Mouse (Mus musculus): ENCODE results near the gene Rnf216. TPM values are rescaled to one million over a fixed set of nuclear protein-coding genes. Genes with fewer than 3 reads are reported as not detected.

The Rnf216 gene
- polyA plus RNA-seq, 1 experiment, result 28.5 TPM

DNA sequence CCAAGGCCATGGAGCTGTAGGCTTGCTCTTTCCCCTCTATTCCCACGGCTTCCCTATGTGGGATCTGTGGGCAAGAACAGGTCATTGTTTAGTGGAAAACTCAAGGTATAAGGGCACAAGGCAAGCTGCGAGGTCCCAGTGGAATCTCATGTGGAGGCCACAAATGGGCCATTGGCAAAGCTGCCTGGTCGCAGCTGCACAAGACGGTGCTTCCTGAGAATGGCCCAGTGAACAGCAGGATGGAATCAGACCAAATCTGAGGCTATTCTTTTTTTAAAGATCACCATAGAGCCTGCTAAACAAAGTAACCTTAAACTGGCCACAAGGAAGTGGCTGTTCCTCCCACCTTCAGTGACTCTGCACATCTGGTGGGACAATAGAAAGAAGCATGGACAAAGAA lies 77.5 kb downstream of the Rnf216 start:
- H3K27ac ChIP-seq (ENCODE audit: control insufficient read depth, insufficient read depth, low read depth, low read length, poor library complexity), result no peak overlapping the region
- TF ChIP-seq POLR2A (IDR thresholded peaks at IDR 0.05; ENCODE audit: borderline replicate concordance, control insufficient read depth, low read depth, low read length), result no peak
- TF ChIP-seq CTCF (IDR thresholded peaks at IDR 0.05; ENCODE audit: control insufficient read depth, insufficient read depth, low read length), result no peak
- H3K4me3 ChIP-seq (replicated peaks; ENCODE audit: control insufficient read depth, low read depth, low read length), result no peak overlapping the region
- H3K4me1 ChIP-seq (ENCODE audit: control insufficient read depth, insufficient read depth, low read length), result peaks cover 1% of the 10 kb centered on the region; the same call in 1 of the 2 replicates
- WGBS, result 84% methylated on average over 4 of the region's 4 CpGs

DNA sequence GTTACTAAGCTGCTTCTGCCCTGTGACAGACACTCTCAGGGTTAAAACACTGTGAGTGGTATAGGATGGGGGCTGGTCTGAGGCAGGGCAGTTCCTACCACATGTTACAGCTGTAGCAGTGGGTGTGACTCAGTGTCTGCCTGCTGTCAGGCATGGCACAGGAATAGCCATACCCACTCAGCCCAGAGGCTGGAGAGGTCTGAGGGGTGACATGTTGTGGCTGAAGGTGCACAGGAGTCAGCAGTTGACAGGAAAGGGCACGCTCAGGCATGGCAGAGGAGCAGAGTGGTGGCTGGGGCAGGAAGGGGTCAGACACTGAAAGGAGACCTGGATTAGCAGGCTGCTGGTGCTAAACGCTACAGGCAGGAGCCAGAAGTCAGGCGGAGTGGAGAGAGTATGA lies 78.7 kb downstream of the Rnf216 start:
- no peak overlapping the region for H3K27ac ChIP-seq (ENCODE audit: control insufficient read depth, insufficient read depth, low read depth, low read length, poor library complexity)
- WGBS, result 87% methylated on average over 3 of the region's 3 CpGs
- TF ChIP-seq POLR2A (IDR thresholded peaks at IDR 0.05; ENCODE audit: borderline replicate concordance, control insufficient read depth, low read depth, low read length) (no peak), CTCF (IDR thresholded peaks at IDR 0.05; ENCODE audit: control insufficient read depth, insufficient read depth, low read length) (no peak)

DNA sequence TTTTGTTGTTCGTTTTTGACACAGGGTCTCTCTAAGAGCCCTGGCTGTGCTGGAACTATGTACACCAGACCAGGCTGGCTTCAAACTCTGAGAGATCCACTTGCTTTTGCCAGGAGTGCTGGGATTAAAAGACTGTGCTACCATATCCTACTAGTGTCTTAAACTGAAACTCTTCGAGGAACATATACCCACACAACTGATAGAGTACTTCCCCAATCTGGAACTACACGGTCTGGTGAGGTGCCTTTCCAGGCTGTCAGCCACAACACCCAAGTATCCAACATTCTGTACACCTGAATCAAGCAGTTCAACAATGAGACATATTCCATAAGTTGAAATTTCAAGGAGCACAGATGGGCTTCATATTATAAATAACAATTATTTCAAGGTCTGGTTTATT lies 79.5 kb downstream of the Rnf216 start:
- Histone ChIP-seq H3K27ac (ENCODE audit: control insufficient read depth, insufficient read depth, low read depth, low read length, poor library complexity) (no peak overlapping the region), H3K4me3 (replicated peaks; ENCODE audit: control insufficient read depth, low read depth, low read length) (no peak overlapping the region), H3K4me1 (ENCODE audit: control insufficient read depth, insufficient read depth, low read length) (peaks cover 1% of the 10 kb centered on the region; the same call in 1 of the 2 replicates)
- no peak for TF ChIP-seq POLR2A (IDR thresholded peaks at IDR 0.05; ENCODE audit: borderline replicate concordance, control insufficient read depth, low read depth, low read length)
- WGBS, result 29% methylated on average over 3 of the region's 3 CpGs

More for the DNA sequence above, 78.7 kb downstream of the Rnf216 start:
- Histone ChIP-seq H3K4me3 (replicated peaks; ENCODE audit: control insufficient read depth, low read depth, low read length) (no peak overlapping the region), H3K4me1 (ENCODE audit: control insufficient read depth, insufficient read depth, low read length) (peaks cover 1% of the 10 kb centered on the region; the same call in 1 of the 2 replicates)

DNA sequence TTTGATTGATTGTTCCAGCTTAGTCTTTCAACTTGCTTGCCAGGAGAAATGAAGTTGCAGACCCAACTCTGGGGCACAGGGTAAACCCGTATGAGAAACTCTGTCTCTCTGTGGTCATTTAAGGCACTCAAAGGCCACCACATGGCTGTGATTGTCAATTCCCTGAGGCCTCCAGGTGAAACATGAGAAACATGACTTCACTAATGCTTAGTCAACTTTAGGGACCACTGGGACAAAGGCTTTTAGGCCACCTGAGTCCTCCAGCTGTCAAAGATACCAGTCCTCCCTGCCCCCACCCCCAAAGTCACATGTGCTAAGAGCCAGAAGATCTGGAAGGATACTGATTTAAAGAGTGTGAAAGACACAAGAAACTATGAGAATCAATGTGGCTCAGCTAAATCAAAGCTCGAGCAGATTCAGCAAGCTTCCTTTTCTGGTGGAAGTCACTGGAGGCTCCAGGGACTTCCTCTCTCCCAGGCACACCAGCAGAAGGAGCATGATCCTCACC lies 80.1 kb downstream of the Rnf216 start:
- no peak overlapping the region for H3K27ac ChIP-seq (ENCODE audit: control insufficient read depth, insufficient read depth, low read depth, low read length, poor library complexity)
- 50% methylated on average over 2 of the region's 2 CpGs for WGBS

DNA sequence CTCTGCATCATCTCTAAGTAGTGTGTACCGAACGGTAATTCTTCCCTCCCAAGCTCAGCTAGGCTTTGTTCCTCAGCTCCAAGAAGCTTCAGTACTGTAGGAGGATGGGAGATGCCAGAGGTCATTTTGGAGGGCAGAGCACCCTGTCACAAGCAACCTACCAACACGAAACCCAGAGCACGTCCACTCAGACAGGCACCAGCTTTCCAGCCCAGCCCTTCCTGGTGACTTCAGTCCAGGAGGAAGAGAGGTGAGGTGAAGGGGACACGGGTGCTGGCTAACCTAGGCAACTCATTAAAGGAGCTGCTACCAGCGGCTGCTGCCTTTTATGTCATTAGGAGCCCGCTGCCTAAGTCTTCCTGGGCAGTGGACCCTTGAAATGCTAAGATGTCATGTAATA lies 81.1 kb downstream of the Rnf216 start:
- 90% methylated on average over 7 of the region's 7 CpGs for WGBS
- H3K4me3 ChIP-seq (replicated peaks; ENCODE audit: control insufficient read depth, low read depth, low read length), result no peak overlapping the region
- peaks cover 1% of the 10 kb centered on the region; the same call in 1 of the 2 replicates for H3K4me1 ChIP-seq (ENCODE audit: control insufficient read depth, insufficient read depth, low read length)
- H3K27ac ChIP-seq (ENCODE audit: control insufficient read depth, insufficient read depth, low read depth, low read length, poor library complexity), result no peak overlapping the region
- no peak for TF ChIP-seq POLR2A (IDR thresholded peaks at IDR 0.05; ENCODE audit: borderline replicate concordance, control insufficient read depth, low read depth, low read length)

More for the DNA sequence above, 80.1 kb downstream of the Rnf216 start:
- peaks cover 1% of the 10 kb centered on the region; the same call in 1 of the 2 replicates for H3K4me1 ChIP-seq (ENCODE audit: control insufficient read depth, insufficient read depth, low read length)
- no peak overlapping the region for H3K4me3 ChIP-seq (replicated peaks; ENCODE audit: control insufficient read depth, low read depth, low read length)
- no peak for TF ChIP-seq POLR2A (IDR thresholded peaks at IDR 0.05; ENCODE audit: borderline replicate concordance, control insufficient read depth, low read depth, low read length)
- no peak for TF ChIP-seq CTCF (IDR thresholded peaks at IDR 0.05; ENCODE audit: control insufficient read depth, insufficient read depth, low read length)

DNA sequence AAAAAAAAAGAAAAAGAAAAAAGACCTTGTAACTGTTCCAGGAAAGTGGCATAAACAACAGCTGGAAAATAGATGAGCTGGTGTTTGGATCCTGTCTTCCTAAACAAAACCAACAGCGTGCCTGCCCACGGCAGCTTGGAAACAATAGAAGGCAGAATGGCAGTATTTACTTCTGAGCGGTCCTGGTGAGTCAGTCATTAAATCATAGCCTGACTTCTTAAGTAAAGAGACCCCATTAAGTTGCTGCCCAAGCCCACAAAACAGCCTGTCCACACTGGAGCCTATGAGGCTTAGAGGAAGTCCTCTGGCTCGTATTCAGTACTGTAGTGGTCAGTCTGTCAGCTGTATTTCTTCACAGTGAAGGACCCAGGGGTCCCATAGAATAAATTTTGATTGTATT lies 81.6 kb downstream of the Rnf216 start:
- TF ChIP-seq POLR2A (IDR thresholded peaks at IDR 0.05; ENCODE audit: borderline replicate concordance, control insufficient read depth, low read depth, low read length), result no peak
- no peak for TF ChIP-seq CTCF (IDR thresholded peaks at IDR 0.05; ENCODE audit: control insufficient read depth, insufficient read depth, low read length)
- Histone ChIP-seq H3K27ac (ENCODE audit: control insufficient read depth, insufficient read depth, low read depth, low read length, poor library complexity) (no peak overlapping the region), H3K4me1 (ENCODE audit: control insufficient read depth, insufficient read depth, low read length) (peaks cover 1% of the 10 kb centered on the region; the same call in 1 of the 2 replicates), H3K4me3 (replicated peaks; ENCODE audit: control insufficient read depth, low read depth, low read length) (no peak overlapping the region)
- WGBS, result 92% methylated on average over 4 of the region's 4 CpGs

DNA sequence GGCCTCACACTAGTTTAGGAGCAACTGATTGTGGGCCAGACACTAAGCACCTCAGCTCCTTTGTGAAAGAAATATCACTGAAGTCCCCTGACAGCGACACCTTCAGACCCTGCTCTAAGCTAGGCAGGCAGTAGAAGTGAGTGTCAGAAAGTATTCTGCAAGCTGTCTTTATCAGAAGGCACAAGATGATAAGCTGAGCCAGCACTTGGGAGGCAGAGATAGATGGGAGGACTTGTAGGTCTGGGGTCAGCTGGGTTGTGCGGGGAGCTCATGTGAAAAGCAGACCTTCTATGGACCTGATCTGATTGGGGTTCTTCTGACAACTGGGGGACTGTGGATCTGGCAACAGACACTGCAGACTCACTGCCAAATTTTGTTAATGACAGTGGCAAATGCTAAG lies 88.9 kb downstream of the Rnf216 start:
- TF ChIP-seq POLR2A (IDR thresholded peaks at IDR 0.05; ENCODE audit: borderline replicate concordance, control insufficient read depth, low read depth, low read length) (no peak), CTCF (IDR thresholded peaks at IDR 0.05; ENCODE audit: control insufficient read depth, insufficient read depth, low read length) (no peak)
- 72% methylated on average over 2 of the region's 2 CpGs for WGBS
- Histone ChIP-seq H3K4me3 (replicated peaks; ENCODE audit: control insufficient read depth, low read depth, low read length) (no peak overlapping the region), H3K4me1 (ENCODE audit: control insufficient read depth, insufficient read depth, low read length) (no peaks in the 10 kb centered on the region), H3K27ac (ENCODE audit: control insufficient read depth, insufficient read depth, low read depth, low read length, poor library complexity) (no peak overlapping the region)

DNA sequence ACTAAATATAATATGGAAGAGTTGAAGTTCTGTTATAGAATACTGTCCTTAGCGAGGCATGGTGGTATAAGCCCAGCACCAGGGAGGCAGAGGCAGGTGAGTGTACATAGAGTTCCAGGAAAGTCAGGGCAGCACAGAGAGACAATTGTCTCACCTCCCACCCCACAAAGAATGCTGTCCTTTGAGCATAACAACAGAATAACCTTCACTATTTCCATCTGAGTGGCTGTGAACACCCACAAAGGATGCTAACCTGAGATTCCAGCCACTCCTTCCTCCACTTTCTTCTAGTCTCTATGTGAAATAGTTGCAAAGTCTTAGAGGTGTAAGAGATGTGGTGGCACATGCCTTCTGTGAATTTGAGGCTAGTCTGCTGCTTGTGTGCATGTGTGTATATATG lies 89.8 kb downstream of the Rnf216 start:
- no peak for TF ChIP-seq CTCF (IDR thresholded peaks at IDR 0.05; ENCODE audit: control insufficient read depth, insufficient read depth, low read length)
- no peak for TF ChIP-seq POLR2A (IDR thresholded peaks at IDR 0.05; ENCODE audit: borderline replicate concordance, control insufficient read depth, low read depth, low read length)
- WGBS, result 92% methylated on average over 1 of the region's 1 CpGs
- Histone ChIP-seq H3K4me3 (replicated peaks; ENCODE audit: control insufficient read depth, low read depth, low read length) (no peak overlapping the region), H3K4me1 (ENCODE audit: control insufficient read depth, insufficient read depth, low read length) (no peaks in the 10 kb centered on the region), H3K27ac (ENCODE audit: control insufficient read depth, insufficient read depth, low read depth, low read length, poor library complexity) (no peak overlapping the region)

DNA sequence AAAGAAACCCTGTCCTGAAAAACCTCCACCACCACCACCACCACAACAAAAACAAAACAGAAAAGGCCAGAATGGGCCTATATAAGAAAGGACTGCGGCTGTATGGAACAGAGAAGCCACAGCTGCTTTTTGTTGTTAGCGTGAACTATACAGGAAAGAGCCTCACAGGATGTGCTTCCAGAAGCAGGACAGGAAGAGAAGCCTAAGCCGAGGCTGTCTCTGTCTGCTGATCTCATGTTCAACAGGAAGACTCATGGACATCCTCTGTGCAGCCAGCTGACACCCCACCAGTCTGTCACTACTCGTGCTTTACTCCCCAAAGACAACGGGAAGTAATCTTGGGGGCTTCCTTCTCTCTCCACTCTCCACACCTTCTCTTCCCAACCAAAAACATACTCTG lies 95.4 kb downstream of the Rnf216 start:
- TF ChIP-seq POLR2A (IDR thresholded peaks at IDR 0.05; ENCODE audit: borderline replicate concordance, control insufficient read depth, low read depth, low read length), result no peak
- TF ChIP-seq CTCF (IDR thresholded peaks at IDR 0.05; ENCODE audit: control insufficient read depth, insufficient read depth, low read length), result no peak
- Histone ChIP-seq H3K4me3 (replicated peaks; ENCODE audit: control insufficient read depth, low read depth, low read length) (no peak overlapping the region), H3K27ac (ENCODE audit: control insufficient read depth, insufficient read depth, low read depth, low read length, poor library complexity) (no peak overlapping the region), H3K4me1 (ENCODE audit: control insufficient read depth, insufficient read depth, low read length) (no peaks in the 10 kb centered on the region)
- 63% methylated on average over 5 of the region's 5 CpGs for WGBS
